Mouse (Mus musculus) heart, postnatal 4 days (tissue): ENCODE measurements around the gene Actg1. TPM values are rescaled to one million over a fixed set of nuclear protein-coding genes. Genes with fewer than 3 reads are reported as not detected.
"Not testable (repeated sequence)": the region's sequence is repeated elsewhere in the genome, so short reads cannot be mapped to it uniquely, and the experiment has no call there.

Experiments
- DNase-seq: peaks from one replicate; pipeline ENCODE4 v3.0.0; 2021
- total RNA-seq, 2 experiments: library from RNA; stranded (reverse); gene quantifications; 2 replicates each; pipeline ENCODE4 v1.2.3; 2021

The Actg1 gene
- total RNA-seq, 2 experiments from 2014 or later = 930 to 1,002 TPM

GRCm38 (mm10) chr11:120360755-120361154 is 12.4 kb upstream of the Actg1 start:
- DNase-seq = no peak

- DNase-seq = peak; percentile 74
Measured at GRCm38 (mm10) chr11:120360062-120360461, 11.7 kb upstream of the Actg1 start.

GRCm38 (mm10) chr11:120359391-120359790 is 11.0 kb upstream of the Actg1 start:
- DNase-seq = peak; percentile 56

- DNase-seq = peak; percentile 80
Measured at GRCm38 (mm10) chr11:120357791-120358401, 9.6 kb upstream of the Actg1 start.

- no peak for DNase-seq
Measured at GRCm38 (mm10) chr11:120356900-120357299, 8.6 kb upstream of the Actg1 start.

DNA sequence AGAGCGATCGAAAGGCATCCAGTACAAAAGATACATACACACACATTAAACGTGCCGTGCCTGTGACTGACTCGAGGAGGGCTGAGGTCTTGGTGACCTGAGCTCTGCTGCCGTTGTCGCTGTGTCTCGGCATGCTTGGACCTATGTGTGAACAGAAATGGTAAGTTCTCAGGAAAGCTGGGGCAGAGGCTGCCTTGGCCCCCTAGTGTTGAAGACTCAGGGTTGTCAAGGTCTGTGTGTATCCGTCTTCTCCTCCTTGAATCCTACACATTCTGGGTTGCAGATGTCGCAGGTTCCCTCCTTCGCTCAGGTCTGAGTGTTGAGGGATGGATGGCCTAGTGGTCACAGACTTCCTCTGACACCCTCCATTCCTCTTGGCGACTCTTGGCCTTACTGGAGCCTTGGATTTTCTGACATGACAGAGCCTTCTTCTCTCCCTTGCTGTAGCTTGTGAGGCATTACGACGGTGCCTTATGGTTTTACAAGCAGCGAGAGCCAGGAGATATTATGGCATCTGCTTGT is 8.0 kb upstream of the Actg1 start:
- no peak for DNase-seq

DNA sequence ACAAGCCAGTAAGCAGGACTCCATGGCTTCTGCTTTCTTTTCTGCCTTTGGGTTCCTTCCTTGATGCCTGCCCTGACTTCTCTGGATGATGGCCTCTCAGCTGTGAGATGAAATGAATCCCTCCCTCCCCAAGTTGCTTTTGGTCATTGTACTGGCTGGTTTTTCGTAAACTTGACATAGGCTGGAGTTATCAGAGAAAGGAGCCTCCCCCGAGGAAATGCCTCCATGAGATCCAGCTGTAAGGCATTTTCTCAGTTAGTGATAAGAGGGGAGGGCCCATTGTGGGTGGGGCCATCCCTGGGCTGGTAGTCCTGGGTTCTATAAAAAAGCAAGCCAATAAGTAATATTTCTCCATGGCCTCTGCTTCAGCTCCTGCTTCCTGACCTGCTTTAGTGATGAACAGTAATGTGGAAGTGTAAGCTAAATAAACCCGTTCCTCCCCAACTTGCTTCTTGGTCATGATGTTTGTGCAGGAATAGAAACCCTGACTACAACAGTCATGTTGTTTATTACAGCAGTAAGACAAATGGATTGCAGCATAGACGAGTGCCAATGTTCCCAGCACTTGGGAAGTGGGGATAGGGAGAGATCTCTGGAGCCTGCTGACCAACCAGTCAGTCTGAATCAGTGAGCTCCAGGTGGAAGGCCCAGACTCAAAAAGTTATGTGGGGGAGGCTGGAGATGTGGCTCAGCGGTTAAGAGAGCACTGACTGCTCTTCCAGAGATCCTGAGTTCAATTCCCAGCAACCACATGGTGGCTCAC is 7.1 kb upstream of the Actg1 start:
- DNase-seq = no peak

DNA sequence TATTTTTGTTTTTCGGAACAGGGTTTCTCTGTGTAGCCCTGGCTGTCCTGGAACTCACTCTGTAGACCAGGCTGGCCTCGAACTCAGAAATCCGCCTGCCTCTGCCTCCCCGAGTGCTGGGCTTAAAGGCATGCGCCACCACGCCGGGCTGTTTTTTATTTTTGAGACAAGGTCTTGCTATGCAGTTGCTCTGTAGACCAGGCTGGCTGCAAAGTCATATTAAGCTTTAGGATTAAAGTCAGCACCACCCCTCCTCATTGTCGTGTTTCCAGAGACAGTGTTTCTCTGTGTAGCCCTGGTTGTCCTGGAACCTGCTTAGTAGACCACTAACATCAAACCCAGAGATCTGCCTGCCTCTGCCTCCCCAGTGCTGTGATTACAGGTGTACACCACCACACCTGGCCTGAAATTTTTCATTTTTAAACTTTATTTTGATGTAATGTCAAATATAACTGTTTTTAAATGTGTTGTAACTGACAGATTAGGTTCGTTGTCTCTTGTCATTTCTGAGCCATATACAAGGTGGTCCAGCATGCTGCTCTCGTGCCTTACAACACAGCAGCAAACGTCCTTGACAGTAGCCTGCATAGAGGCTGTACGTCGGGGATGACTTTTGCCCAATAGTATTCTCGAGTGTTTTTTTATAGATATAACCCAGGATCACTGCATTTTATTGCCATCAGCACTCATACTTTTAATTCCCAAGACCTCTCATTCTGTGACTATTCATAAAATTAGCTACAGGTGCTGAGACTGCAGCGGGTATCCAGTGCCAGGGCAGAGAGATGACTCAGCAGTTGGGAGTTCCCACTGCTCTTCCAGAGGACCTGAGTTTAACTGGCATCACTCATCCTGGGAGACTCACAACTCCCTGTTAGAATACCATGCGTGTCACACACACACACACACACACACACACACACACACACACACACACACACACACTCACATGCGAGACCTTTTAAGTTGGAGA is 6.2 kb upstream of the Actg1 start:
- no peak for DNase-seq

DNA sequence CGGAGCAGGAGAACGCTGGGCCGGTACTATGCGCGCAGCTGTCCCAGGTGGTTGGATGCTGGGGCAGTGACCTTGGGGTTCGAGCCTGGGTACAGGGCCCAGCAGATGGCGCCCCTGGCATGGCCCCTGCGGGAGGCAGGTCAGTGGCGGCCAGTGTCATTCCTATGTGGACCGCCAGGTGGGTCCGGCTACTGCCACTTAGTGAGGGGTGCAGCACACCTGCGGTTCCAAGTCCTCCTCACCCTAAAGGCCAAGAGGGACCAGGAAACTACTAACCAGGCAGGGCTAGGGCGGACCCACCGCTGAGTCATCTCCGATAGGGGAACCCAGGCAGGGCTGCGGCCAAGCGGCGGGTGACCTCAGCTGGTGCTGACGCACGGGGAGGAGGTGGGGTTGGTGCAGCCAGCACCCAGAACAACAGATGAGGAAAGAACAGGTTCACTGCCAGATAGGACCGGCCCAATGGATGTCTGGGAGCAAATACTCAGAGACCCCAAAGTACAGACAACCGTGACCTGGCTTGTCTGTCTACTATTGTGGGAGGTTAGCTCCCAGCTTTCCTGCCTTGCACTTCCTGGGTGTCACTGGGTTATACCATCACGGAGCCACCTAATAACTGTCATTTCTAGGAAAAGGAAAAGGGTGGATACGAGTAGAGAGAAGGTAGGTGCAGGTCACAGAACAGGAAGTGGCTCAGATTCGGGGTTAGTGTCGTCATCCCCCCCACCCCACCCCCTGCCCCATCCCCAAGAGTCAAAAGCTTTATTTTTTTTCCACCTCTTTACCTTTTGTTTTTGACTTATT is 5.4 kb upstream of the Actg1 start:
- peak; percentile 93 for DNase-seq

GRCm38 (mm10) chr11:120352571-120353290 is 4.4 kb upstream of the Actg1 start:
- DNase-seq = peak; percentile 64

GRCm38 (mm10) chr11:120352093-120352350 is 3.7 kb upstream of the Actg1 start:
- not testable (repeated sequence) for DNase-seq

DNA sequence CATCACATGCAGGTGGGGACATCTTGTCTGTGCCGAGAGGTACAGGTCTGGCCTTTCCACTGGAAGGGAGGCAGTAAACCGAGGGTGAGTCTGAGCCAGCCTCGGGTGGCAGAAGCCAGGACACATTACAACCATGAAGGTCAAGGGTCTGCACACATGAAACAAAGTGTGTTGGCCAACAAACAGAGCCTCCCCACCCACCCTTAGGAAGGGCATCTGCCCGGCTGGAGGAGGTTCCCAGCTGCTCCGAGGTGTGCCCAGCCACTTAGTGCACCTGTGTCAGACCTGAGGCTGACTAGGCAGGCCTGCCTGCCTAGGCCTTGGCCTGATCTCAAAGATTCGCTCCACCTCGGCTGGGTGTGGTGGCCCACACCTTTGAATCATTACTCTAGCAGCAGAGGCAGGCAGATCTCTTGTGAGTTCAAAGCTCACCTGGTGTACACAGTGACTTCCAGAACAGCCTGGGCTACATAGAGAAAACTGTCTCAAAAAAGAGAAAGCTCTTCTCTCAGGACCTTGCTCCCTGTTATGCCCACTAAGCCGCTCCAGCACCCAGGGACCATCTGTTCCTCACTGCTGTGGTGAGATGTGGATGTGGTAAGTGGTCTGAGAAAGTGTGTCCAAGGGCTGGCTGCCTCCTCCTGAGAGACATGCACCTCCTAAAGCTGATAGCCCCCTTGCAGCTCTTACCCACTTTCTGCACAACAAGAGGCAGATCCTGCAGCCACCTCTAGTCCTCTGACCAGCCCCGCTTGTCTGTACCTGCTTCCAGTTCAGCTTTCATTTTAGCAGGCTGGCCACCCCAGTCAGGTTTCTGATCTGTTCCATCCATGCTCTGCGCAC is 3.1 kb upstream of the Actg1 start:
- DNase-seq = no peak

- peak; percentile 57 for DNase-seq
Measured at GRCm38 (mm10) chr11:120350711-120351110, 2.4 kb upstream of the Actg1 start.

DNA sequence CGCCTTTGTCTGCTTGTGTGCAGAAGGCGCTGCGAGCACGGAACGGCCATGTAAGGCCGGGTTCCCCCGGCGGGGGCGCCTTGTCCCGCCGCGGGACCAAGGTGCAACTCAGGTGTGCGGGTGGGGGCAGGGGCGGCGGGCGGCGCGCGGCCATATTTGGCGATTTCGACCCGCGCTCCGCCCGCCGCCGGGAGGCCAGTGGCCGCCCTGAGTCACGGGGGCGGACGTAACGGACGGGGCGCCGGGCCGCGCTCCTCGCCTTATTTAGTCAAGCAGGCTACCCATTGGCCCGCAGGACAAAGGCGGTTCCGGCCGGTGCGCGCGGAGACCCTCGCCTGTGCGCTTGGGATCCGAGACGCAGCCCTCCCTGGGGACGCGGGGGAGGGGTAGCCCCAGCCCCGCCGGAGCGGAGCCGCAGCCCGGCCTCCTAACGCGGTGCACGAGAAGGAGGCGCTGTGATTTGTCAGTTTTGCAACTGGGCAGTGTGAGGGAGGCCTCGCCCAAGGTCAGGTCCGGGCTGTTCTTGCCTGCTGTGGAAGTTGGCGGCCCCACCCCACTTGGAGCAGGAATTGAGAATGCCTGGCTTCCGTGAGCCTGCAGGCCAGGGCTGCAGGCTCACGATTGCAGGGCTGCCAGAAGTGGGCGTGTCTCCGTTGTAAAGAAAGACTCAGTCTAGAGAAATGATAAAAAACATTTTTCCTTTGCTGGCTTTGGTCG is 1.8 kb upstream of the Actg1 start:
- DNase-seq = peak; percentile 97

- peak; percentile 59 for DNase-seq
Measured at GRCm38 (mm10) chr11:120349371-120349985, 1.1 kb upstream of the Actg1 start.

GRCm38 (mm10) chr11:120348684-120349370 is 485 bp upstream of the Actg1 start:
- peak; percentile 76 for DNase-seq

DNA sequence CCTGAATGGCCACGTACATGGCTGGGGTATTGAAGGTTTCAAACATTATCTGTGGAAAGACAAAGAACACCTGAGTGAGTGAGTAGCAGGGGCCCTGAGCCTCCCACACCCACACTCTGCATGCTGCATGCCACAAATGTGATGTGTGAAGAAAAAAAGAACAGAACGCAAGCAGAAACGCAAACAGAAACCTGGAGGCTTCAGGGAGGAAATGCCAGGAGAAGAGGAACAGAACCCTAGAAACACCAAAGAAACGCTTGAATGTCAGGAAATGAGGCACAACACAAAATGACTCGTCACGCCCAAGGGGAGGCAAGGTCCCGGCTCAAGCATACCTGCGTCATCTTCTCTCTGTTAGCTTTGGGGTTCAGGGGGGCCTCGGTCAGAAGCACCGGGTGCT is 1.0 kb downstream of the Actg1 start:
- peak; percentile 30 for DNase-seq

DNA sequence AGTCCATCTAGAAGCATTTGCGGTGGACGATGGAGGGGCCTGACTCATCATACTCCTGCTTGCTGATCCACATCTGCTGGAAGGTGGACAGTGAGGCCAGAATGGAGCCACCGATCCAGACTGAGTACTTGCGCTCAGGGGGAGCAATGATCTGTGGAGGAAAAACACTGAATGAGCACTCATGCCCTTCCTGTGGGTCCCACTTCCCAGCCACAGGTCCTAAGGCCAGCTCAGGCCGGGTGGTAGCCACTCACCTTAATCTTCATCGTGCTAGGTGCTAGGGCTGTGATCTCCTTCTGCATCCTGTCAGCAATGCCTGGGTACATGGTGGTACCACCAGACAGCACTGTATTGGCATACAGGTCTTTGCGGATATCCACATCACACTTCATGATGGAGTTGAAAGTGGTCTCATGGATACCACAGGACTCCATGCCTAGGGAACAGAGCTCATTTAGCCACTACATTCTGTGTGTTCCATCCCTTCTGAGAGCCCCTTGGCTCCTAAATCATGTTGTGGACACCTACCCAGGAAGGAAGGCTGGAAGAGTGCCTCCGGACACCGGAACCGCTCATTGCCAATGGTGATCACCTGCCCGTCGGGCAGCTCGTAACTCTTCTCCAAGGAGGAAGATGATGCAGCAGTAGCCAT is 1.8 kb downstream of the Actg1 start:
- DNase-seq = peak; percentile 14
